Mouse (Mus musculus) thymus, adult 2 months (tissue): ENCODE measurements around the gene March2. TPM values are rescaled to one million over a fixed set of nuclear protein-coding genes. Genes with fewer than 3 reads are reported as not detected.

Experiments used
- DNase-seq: peaks from one replicate; pipeline ENCODE4 v3.0.0; 2021
- H3K27ac ChIP-seq: fragments of 200-500 bp; 2 replicates; pipeline ENCODE4 v1.5.1; 2012; ENCODE audit warnings: low read length, control low read depth; ENCODE audit not compliant: control insufficient read depth, insufficient read depth
- H3K27me3 ChIP-seq: fragments of 200-500 bp; 2 replicates; pipeline ENCODE4 v1.6.1; 2012; ENCODE audit warnings: mild to moderate bottlenecking, low read length, moderate library complexity, mixed read lengths; ENCODE audit not compliant: control insufficient read depth, insufficient read depth
- H3K36me3 ChIP-seq: fragments of 200-500 bp; 2 replicates; pipeline ENCODE4 v1.6.1; 2012; ENCODE audit warnings: mild to moderate bottlenecking, low read length, moderate library complexity; ENCODE audit not compliant: control insufficient read depth, insufficient read depth
- H3K4me1 ChIP-seq: fragments of 200-500 bp; replicated peaks from 2 replicates; pipeline ENCODE4 v1.6.1; 2012; ENCODE audit warnings: low read length; ENCODE audit not compliant: control insufficient read depth, insufficient read depth
- H3K4me3 ChIP-seq: fragments of 200-500 bp; 2 replicates; pipeline ENCODE4 v1.5.1; 2012; ENCODE audit warnings: mild to moderate bottlenecking, low read length, control low read depth, moderate library complexity; ENCODE audit not compliant: control insufficient read depth, insufficient read depth
- CTCF ChIP-seq: fragments of 200-500 bp; IDR thresholded peaks from 2 replicates; pipeline ENCODE4 v1.5.1; 2012; ENCODE audit warnings: mild to moderate bottlenecking, control low read depth, low read length, moderate library complexity, borderline replicate concordance; ENCODE audit not compliant: control insufficient read depth, poor library complexity, insufficient read depth; ENCODE audit errors: extremely low read depth
- POLR2A ChIP-seq: fragments of 200-500 bp; IDR thresholded peaks from 2 replicates; pipeline ENCODE4 v1.6.1; 2012; ENCODE audit warnings: mild to moderate bottlenecking, low read length, control low read depth, moderate library complexity; ENCODE audit not compliant: control insufficient read depth, poor library complexity, insufficient read depth; ENCODE audit errors: extremely low read depth
- WGBS: fragments of 180-500 bp; shearing (Covaris S2); methylation state at CpG from one replicate; pipeline ENCODE4 v1.1.7; 2018; 5-methylcytosine and 5-hydroxymethylcytosine counted together
- polyA plus RNA-seq: library from polyadenylated mRNA; depleted of rRNA; stranded (reverse); fragments of >200 nt; gene quantifications from 2 replicates; pipeline ENCODE4 v1.2.3, GENCODE M21; 2012

Gene March2
- polyA plus RNA-seq, 1 experiment, result 120 TPM

DNA sequence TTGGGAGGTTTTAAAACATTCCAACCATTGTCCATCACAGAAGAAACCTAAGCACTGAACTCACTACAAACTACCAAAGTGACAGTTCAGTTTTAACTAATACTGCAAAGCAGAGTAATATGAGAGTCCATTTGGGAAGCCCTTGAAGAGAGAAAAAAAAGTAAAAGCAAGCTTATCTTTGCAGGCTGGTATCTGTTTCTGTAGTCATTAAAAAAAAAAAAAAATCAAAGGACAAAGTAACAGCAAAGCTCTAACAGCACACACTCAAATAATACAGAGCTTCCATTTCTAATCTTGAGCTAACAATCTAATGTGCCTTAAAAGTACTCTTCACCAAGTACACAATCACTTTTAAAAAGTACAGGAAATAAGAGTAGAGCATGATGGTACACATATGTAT, 36.7 kb downstream of the March2 start:
- Histone ChIP-seq H3K4me1 (no peaks in the 10 kb centered on the region; the same call in 1 of the 2 replicates), H3K4me3 (no peak overlapping the region)

GRCm38 (mm10) chr17:33678771-33679170, 39.7 kb downstream of the March2 start:
- Histone ChIP-seq H3K4me1 (no peaks in the 10 kb centered on the region; the same call in 1 of the 2 replicates), H3K27me3 (no peaks in the 10 kb centered on the region), H3K4me3 (no peak overlapping the region), H3K27ac (no peak overlapping the region), H3K36me3 (peaks cover 20% of the 10 kb centered on the region)
- no peak for DNase-seq
- no peak for TF ChIP-seq CTCF
- TF ChIP-seq POLR2A, result no peak

More for the DNA sequence above, 36.7 kb downstream of the March2 start:
- Histone ChIP-seq H3K27me3 (no peaks in the 10 kb centered on the region), H3K27ac (no peak overlapping the region), H3K36me3 (peaks cover 8% of the 10 kb centered on the region)
- TF ChIP-seq CTCF (no peak), POLR2A (no peak)
- no peak for DNase-seq

GRCm38 (mm10) chr17:33676086-33676485, 42.4 kb downstream of the March2 start:
- WGBS, result 100% methylated on average over 2 of the region's 2 CpGs
- H3K4me3 ChIP-seq, result no peak overlapping the region
- no peak for TF ChIP-seq POLR2A
- TF ChIP-seq CTCF, result no peak
- no peaks in the 10 kb centered on the region for H3K4me1 ChIP-seq
- peaks cover 20% of the 10 kb centered on the region for H3K36me3 ChIP-seq
- DNase-seq, result no peak
- H3K27ac ChIP-seq, result no peak overlapping the region
- H3K27me3 ChIP-seq, result no peaks in the 10 kb centered on the region

DNA sequence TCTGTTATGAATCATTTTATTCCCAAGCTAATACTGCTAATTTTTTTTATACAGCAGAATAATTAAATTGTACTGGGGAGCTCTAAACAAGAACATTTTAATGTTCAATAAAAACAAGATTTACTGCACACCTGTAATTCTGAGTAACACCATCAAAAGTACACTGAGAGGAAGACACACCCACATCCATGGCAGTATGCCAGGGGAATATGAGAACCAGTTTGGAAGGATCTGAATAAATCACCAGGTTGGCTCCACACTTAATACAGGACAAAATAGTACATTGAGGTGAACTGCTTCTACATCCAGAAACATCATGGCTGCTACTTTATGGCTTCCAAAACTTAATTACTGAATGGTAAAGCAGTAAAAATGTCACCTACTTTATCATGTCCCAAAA, 43.0 kb downstream of the March2 start:
- TF ChIP-seq POLR2A (no peak), CTCF (no peak)
- H3K27me3 ChIP-seq, result no peaks in the 10 kb centered on the region
- H3K27ac ChIP-seq, result no peak overlapping the region
- H3K4me3 ChIP-seq, result no peak overlapping the region
- no peaks in the 10 kb centered on the region for H3K4me1 ChIP-seq
- peaks cover 20% of the 10 kb centered on the region for H3K36me3 ChIP-seq
- no peak for DNase-seq

DNA sequence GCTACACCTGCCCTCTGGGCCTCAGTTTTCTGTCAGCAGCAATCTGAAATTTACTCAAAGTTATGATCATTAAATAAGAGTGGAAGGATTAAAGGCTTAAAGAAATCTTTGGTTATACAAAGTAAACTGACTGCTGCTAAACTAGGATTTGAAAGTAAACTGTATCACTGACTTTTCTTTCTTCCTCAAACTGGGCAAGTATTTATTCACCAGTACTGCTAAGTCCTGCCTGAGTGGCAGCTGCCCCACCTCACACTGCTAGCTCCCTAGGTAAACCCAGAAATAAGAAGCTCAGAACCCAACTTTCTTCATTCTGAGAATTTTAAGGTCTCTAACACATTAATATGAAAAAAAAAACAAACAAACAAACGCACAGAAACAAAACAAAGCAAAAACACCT, 44.6 kb downstream of the March2 start:
- peaks cover 24% of the 10 kb centered on the region for H3K36me3 ChIP-seq
- no peak for DNase-seq
- no peaks in the 10 kb centered on the region for H3K4me1 ChIP-seq
- WGBS, result 89% methylated on average over 1 of the region's 1 CpGs
- TF ChIP-seq CTCF (no peak), POLR2A (no peak)
- no peak overlapping the region for H3K4me3 ChIP-seq
- no peaks in the 10 kb centered on the region for H3K27me3 ChIP-seq
- H3K27ac ChIP-seq, result no peak overlapping the region

- H3K27ac ChIP-seq, result no peak overlapping the region
- H3K36me3 ChIP-seq, result peaks cover 41% of the 10 kb centered on the region
- no peaks in the 10 kb centered on the region for H3K27me3 ChIP-seq
- TF ChIP-seq CTCF (no peak), POLR2A (no peak)
- DNase-seq, result no peak
- H3K4me1 ChIP-seq, result no peaks in the 10 kb centered on the region
- 98% methylated on average over 3 of the region's 3 CpGs for WGBS
- H3K4me3 ChIP-seq, result no peak overlapping the region
Measured at GRCm38 (mm10) chr17:33669681-33670080, 48.8 kb downstream of the March2 start.

- TF ChIP-seq CTCF, result no peak
- TF ChIP-seq POLR2A, result no peak
Measured at GRCm38 (mm10) chr17:33666813-33667212, 51.7 kb downstream of the March2 start.

More at GRCm38 (mm10) chr17:33666813-33667212, 51.7 kb downstream of the March2 start:
- WGBS, result 92% methylated on average over 3 of the region's 3 CpGs
- Histone ChIP-seq H3K4me3 (no peak overlapping the region), H3K36me3 (peaks cover 61% of the 10 kb centered on the region), H3K4me1 (no peaks in the 10 kb centered on the region), H3K27ac (no peak overlapping the region), H3K27me3 (no peaks in the 10 kb centered on the region)
- DNase-seq, result no peak
